Mouse (Mus musculus): ENCODE results near the gene Shc2.

The Shc2 gene

DNA sequence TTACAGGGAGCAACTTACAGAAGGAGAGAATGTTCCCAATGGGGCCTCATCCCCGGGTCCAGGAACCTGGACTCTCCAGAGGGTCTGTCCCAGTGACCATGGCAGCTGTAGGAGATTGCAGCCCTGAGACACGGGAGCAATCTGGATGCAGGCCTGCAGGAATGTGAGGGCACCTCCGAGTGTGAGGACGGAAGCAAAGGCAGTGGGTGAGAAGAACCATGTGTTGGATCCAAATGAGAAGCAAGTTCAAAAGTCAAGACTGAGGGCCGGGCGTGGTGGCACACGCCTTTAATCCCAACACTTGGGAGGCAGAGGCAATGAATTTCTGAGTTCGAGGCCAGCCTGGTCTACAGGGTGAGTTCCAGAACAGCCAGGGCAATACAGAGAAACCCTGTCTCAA is 56.2 kb downstream of the Shc2 start:
- DNase-seq (ENCODE audit: low spot score in 2 of 2), result no peak

GRCm38 (mm10) chr10:79580811-79581210 is 56.9 kb downstream of the Shc2 start:
- peak; percentile 56 to 85 for DNase-seq (ENCODE audit: low spot score in 2 of 2)

DNA sequence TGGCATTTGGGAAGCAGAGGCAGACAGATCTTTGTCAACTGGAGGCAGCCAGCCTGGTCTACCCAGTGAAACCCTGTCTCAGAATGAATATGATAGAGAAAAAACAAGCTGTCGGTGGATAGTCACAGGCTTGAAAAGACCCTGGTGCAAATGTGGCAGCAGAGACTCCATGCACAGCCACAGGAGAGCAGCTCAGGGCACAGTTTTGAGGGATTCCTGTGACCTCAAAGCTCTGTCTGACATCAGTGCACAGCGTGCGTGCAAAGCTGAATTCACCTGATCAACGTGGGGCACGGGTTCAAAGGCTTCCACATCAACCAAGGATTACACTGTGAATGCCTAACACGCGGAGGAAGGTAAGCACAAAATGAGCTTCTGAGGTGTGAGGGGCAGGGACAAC is 57.4 kb downstream of the Shc2 start:
- no peak for DNase-seq (ENCODE audit: low spot score in 2 of 2)

GRCm38 (mm10) chr10:79579781-79580180 is 57.9 kb downstream of the Shc2 start:
- DNase-seq (ENCODE audit: low spot score in 2 of 2), result no peak

DNA sequence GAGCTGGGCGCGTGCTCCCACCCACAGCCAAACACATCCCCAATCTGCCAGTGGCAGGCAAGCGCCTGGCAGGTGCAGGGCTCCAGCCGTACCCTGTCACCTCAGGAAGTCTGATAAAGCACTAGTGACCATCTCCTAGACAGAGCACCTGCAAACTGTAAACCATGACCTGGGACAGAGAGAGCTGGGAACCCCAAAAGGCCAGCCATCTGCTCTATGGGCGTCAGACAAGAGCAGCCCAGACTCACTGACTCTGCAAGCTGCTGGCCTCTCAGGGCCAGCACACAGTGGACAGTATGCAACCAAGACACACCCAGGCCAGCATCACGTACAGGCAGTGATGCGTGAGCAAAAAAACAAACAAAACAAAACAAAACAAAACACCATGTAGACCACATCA is 58.8 kb downstream of the Shc2 start:
- DNase-seq (ENCODE audit: low spot score in 2 of 2), result no peak

GRCm38 (mm10) chr10:79578276-79578675 is 59.4 kb downstream of the Shc2 start:
- DNase-seq (ENCODE audit: low spot score in 2 of 2), result no peak

DNA sequence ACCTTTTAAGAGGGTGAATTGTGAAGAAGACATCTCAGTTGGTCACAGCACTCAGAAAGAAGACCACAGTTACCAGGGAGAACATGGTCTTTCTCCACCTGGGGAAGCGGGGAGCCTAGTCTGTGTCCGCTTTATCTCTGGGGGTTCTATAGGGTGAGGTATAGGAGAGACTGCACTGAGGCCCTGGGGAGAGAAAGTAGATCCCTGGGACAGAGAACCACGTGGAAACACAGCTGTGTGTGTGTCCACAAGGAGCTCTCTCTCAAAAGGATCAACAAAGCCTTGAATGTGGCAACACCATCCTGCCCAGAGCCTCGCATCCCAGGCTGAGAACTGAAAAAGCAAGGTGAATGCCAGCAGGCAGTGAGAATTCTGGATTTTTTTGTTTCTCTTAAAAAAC is 60.3 kb downstream of the Shc2 start:
- DNase-seq (ENCODE audit: low spot score in 2 of 2), result no peak

DNA sequence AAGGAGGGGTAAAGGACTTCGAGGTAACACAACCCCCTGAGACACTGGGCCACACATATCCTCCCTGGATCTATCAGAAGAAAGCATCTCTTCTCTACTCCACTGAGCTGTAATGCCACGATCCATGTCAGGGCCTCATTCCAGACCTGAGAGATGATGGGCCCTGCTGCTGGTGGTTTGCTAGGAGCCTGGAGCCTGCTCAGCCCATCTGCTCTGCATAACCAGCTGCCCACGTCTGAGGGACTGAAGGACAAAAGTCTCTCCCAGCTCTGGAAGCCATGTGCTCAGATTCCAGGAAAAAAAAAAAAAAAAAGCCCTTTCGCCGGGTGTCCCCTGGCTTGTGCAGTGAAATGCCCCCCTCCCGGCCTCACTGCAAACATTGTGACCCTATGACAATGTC is 62.0 kb downstream of the Shc2 start:
- no peak for DNase-seq (ENCODE audit: low spot score in 2 of 2)

- no peak for DNase-seq (ENCODE audit: low spot score in 2 of 2)
These were observed 62.9 kb downstream of the Shc2 start for GRCm38 (mm10) chr10:79574796-79575195.

- DNase-seq (ENCODE audit: low spot score in 2 of 2), result no peak
These were observed 63.4 kb downstream of the Shc2 start for GRCm38 (mm10) chr10:79574350-79574749.

- DNase-seq (ENCODE audit: low spot score in 2 of 2), result no peak
These were observed 64.1 kb downstream of the Shc2 start for GRCm38 (mm10) chr10:79573611-79574010.

- DNase-seq (ENCODE audit: low spot score in 2 of 2), result no peak
These were observed 66.4 kb downstream of the Shc2 start for GRCm38 (mm10) chr10:79571314-79571713.

DNA sequence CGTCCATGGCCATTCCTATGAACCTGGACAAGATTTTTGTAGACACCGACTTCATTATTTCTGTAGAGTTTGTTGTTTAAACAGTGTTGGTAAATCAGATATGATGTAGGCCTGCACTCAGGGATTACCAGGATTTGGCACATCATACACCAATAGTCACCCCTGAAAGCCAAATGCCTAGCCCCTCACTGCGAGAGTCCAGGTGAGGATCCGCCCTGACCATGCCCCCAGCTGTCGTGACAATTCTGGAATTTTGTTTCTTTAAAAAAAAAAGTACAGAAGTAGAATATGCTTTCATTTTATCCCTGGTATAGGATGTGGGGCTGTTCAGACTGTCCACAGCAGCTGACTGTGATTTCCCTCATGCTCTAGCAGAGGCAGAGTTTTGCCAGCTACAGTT is 67.8 kb downstream of the Shc2 start:
- no peak for DNase-seq (ENCODE audit: low spot score in 2 of 2)

All from spleen, postnatal 4 days (tissue).